Mouse (Mus musculus) spleen, adult 12 weeks (tissue): ENCODE data around the gene Rpl31.

Source experiments
- DNase-seq: peaks from one replicate; pipeline ENCODE4 v3.0.0; 2022; ENCODE audit warnings: low spot score

The Rpl31 gene

GRCm38 (mm10) chr1:39367601-39368266 lies at the start of gene Rpl31:
TSS of gene Rpl31 (plus strand) at chr1:39367842.
- DNase-seq, result peak; percentile 80

DNA sequence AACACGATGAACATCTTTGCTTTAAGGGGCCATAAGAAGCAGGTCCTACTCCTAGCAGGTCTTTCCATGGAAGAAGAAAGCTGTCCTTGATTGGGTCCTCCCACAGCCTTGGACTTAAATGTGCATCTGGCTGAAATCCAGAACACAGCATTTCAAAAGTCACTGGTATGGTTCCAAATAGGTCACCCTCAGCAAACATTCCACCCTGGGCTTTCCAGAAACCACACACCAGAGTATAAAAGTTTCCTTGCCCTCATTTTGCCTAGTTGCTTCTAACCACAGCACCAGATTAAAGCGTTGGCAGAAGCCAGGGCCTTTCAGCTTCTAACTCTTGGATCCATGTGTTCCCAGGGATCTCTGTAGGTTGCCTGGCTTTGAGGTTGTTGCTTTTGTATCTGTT lies 49.7 kb upstream of the Rpl31 start:
- no peak for DNase-seq

- DNase-seq, result no peak
These were observed 48.8 kb upstream of the Rpl31 start for GRCm38 (mm10) chr1:39318870-39319269.

- no peak for DNase-seq
These were observed 45.7 kb upstream of the Rpl31 start for GRCm38 (mm10) chr1:39321954-39322353.

GRCm38 (mm10) chr1:39325228-39325627 lies 42.4 kb upstream of the Rpl31 start:
- DNase-seq, result no peak

DNA sequence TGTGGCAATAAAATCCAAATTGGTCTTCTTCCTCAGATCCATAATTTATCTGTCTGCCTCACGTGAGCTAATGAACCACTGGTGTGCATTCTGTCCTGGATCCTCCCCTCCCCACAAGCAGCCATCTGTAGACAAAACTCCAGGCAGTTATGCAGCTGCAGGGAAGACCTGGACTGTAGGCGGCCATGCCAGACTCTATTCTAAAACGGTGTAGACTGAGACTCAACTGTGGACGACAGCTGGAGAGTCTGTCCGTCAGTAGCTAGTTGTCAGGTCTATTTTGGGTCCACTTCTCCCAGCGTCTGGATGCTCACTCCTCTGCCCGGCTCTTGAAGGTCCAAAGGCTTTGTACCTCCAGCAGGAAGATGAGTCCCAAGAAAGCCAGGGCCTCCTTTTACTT lies 40.1 kb upstream of the Rpl31 start:
- no peak for DNase-seq

DNA sequence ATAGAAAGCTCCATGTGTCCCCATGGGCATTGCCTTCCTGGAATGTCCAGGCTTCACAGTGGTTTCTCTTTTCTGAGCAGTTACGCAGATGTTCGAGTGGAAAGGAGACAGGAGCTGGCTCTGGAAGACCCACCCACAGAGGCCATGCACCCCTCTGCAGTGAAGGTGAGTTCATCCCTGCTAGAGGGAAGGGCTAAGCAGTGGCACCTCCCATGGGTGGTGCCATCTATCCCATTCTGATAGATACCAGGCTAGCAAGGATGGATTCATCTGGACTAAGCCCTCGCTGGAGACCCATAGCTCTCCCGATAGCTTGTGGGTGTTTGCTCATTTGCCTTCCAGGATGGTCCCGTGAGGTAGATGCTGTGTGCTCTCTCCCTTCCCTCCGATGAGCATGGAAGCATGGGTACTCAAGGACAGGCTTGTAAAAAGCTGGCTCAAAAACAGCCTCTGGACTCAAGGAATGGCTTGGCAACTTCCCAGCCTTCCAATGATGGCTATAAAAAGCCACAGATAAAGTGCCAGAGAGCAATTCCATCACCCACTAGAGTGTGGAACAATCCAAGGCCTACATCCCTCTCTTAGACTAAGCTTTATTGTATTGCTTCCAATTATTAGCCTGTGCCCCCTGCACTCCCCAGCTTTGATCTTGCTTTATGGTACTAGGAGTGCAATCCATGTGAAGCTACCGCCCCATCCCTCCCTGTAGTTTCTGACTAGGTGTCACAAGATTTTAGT lies 36.6 kb upstream of the Rpl31 start:
- DNase-seq, result no peak

DNA sequence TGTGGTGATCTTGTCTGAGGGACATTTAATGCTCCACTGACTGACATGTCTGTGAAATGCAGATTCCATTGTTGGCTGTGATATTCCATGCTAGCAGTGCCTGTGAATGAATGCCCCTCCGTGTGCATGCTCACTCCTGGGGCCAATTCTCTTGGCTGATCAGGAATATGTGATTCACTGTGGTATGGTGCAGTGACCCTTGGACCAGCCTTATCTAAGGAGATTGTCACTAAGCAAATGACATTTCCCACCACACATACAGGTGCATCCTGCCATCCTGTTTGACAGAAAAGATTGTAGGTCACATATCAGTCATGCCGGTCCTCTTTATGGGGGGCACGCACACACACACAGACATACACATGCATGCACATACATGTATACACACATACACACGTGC lies 35.2 kb upstream of the Rpl31 start:
- no peak for DNase-seq

DNA sequence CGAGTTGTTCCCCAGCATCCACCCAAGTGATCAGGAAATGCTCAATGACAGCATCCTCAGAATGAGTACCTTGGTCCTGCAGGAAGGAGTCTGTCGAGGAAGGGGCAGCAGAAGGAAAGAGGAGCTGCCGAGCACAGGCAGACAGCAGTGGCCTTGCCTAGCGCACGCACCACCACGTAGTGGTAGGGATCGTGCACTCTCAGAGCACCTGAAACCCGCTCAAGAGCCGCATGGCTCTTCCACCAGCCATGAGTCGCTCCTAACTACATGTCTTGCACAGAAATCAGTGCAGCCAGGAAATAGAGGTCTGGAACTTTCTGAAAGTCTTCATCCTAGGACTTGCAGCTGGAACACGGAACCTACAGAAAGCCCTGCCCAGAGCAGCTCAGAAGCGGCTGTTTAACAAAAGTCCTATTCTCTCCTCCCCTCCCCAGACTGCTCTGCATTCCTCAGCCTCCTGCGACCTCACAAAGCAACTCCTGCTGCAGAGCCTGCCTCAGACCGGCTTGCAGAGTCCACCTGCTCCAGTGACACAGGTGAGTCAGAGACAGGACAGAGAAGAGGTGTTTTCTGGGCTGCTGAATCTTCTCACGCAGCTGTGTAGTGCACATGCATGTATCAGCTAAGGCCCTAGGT lies 32.0 kb upstream of the Rpl31 start:
- no peak for DNase-seq

DNA sequence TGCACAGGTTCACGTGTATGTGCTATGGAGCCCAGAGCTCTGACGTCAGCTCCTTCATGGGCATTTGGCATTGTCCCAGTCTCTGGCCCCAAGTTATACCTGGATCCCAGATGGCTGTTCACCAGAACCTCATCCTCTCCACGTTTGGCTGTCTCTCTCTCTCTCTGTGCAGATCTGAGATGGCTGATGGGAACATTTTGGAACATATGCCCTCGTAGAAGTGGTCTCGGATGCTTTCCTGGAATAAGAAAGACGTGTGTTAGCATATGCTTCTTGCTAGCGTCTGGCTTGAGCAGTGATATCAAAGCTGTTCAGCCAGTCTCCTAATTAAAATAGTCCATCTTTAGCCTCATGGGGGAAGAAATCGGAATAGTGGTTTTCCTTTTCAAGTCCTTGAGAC lies 30.9 kb upstream of the Rpl31 start:
- DNase-seq, result no peak

DNA sequence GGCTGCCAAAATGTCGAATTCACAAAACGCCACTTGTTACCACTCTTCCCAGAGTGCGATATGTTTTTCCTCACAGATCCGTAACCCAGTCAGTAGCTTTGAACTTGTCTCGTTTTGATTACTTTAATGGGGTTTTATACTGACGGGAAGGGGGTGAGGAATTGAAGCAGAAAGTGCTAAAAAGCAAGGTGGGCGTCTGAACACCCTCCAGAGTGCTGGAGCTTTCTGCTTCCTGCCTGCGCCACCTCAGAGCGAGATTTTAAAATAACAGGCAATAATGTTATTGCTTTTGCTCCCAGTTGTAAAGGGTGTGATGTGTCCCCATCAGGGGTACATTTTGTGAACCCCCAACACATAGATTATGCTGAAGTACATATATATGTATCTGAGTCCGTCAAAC lies 28.8 kb upstream of the Rpl31 start:
- no peak for DNase-seq

GRCm38 (mm10) chr1:39339455-39339854 lies 28.2 kb upstream of the Rpl31 start:
- no peak for DNase-seq

- DNase-seq, result no peak
These were observed 27.5 kb upstream of the Rpl31 start for GRCm38 (mm10) chr1:39340156-39340555.

- DNase-seq, result no peak
These were observed 27.0 kb upstream of the Rpl31 start for GRCm38 (mm10) chr1:39340647-39341046.

- DNase-seq, result no peak
These were observed 25.8 kb upstream of the Rpl31 start for GRCm38 (mm10) chr1:39341807-39342206.

DNA sequence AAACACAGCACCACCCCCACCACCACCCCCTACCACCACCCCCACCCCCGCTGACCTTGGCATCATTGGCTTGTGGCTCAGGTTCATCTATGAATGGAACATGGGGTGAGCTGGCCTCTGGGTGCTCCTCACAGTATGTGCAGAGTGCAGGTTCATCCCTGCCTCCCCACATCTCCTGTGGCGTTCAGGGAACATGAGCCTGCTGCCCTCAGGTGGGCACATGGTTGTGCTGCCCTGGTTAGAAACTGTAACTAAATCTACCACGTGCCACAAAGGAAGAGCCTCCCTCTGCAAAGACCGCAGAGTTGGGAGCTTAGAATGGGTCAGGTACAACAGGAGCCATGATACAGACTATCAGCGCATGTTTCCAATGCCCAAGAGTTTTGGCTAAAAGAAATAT lies 24.4 kb upstream of the Rpl31 start:
- DNase-seq, result no peak

DNA sequence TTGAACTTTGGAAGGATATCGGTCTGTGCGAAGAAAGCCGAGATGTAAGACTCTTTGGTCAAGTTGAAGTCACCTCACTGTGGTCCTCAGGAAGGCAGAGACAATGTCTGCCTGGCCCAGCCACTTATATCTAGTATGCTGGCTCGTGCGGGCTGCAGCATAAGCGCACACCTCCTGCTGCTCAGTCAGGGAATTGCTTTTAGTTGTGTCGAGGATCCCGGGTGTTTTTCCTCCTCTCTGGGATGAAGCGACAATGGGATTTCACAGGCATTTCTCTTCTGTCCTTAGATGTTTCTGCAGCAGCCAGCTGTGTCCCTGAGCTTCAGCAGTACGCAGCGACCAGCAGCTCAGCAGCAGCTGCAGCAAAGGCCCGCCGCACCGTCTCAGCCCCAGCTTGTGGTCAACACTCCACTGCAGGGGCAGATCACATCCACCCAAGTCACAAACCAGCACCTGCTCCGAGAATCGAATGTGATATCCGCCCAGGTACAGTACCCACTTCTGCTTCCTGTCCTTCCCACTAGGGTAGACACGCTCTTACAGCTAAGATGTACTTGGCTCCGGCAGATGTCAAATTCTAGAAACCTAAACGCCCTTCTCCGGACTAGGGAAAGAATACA lies 22.6 kb upstream of the Rpl31 start:
- no peak for DNase-seq

DNA sequence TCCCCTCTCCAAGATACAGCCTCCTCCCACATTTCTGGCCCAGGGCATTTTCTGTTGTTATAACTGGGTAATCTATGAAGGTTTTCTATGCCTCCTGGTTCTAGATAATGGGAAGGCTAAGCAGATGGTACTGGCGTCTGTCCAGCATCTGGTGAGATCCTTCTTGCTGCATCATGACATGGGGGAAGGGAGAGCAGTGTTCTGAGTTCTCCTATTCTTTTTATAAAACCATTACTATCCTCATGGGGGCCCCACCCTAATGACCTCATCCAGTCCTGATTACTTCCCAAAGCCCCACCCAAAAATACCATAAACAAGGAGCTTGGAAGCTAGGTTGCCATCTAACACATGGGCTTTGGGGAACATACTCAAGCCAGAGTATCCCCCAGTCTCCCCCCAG lies 18.6 kb upstream of the Rpl31 start:
- no peak for DNase-seq

DNA sequence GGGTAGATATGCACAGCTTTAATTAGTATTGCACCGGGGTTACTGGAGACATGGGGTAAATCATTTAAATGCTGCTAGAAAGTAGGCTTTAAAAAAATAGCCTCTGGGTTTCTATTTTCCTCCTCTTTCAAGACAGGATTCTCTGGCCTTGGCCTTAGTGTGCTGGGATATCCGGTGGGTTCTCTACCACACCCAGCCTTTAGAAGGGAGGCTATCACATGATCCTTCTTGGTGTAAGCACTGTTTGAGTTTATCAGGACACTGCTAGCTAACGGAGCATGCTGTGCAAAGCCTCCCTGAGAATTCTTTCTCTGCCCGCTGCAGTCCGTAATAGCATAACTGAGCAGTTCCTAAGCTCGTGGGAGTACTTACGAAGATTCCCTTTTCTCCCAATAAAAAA lies 18.2 kb upstream of the Rpl31 start:
- DNase-seq, result no peak

GRCm38 (mm10) chr1:39361754-39362514 lies 5.7 kb upstream of the Rpl31 start:
- no peak for DNase-seq

- DNase-seq, result no peak
These were observed 5.1 kb upstream of the Rpl31 start for GRCm38 (mm10) chr1:39362515-39362893.

DNA sequence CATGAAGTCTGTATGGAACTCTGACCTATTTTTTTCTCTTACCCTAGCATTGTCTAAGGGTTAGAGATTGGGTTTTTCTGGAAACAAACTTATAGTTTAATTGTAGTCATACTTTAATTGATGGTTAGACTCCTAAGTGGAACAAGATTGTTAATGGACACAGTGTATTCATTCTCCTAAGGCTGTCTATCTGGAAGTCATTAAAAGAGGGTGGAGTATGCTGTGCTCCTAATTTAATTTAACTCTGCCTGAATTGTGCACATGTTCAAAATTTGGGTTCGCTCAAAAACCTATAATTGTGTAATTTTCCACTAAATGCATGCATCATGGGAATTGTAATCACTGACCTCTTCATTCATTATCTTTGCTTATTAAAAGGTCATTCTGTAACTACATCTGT lies 2.1 kb upstream of the Rpl31 start:
- DNase-seq, result no peak
